Mouse (Mus musculus) gastrocnemius, postnatal 14 days (tissue): ENCODE measurements around the gene Crb1. TPM values are rescaled to one million over a fixed set of nuclear protein-coding genes. Genes with fewer than 3 reads are reported as not detected.
"Not testable (repeated sequence)": the region's sequence is repeated elsewhere in the genome, so short reads cannot be mapped to it uniquely, and the experiment has no call there.

Experiments
- DNase-seq: peaks from one replicate; pipeline ENCODE4 v3.0.0; 2021; ENCODE audit warnings: mixed read lengths
- intact Hi-C: fragments of 180-260 bp; cut with DNase I; formaldehyde crosslinking; loops from one replicate; pipeline ENCODE4 v1.15.1; 2025; ENCODE audit warnings: low total_unique reads
- total RNA-seq, 2 experiments: library from RNA; stranded (reverse); gene quantifications; 2 replicates each; pipeline ENCODE4 v1.2.3; 2021

Crb1 gene
- total RNA-seq, 2 experiments from 2014 or later: not detected

GRCm38 (mm10) chr1:139346030-139346601, 30.8 kb downstream of the Crb1 start:
- intact Hi-C loops: no loop called here
- DNase-seq: no peak

GRCm38 (mm10) chr1:139340178-139340859, 36.6 kb downstream of the Crb1 start:
- intact Hi-C loops: no loop called here
- DNase-seq: no peak

GRCm38 (mm10) chr1:139336997-139337396, 39.9 kb downstream of the Crb1 start:
- DNase-seq: no peak
- intact Hi-C loops: no loop called here

- DNase-seq: no peak
- intact Hi-C loops: no loop called here
Measured at GRCm38 (mm10) chr1:139328811-139329210, 48.1 kb downstream of the Crb1 start.

GRCm38 (mm10) chr1:139328286-139328685, 48.6 kb downstream of the Crb1 start:
- intact Hi-C loops: no loop called here
- no peak for DNase-seq

GRCm38 (mm10) chr1:139325378-139325777, 51.5 kb downstream of the Crb1 start:
- no peak for DNase-seq

GRCm38 (mm10) chr1:139319798-139320197, 57.1 kb downstream of the Crb1 start:
- intact Hi-C loops: no loop called here
- DNase-seq: no peak

More at GRCm38 (mm10) chr1:139325378-139325777, 51.5 kb downstream of the Crb1 start:
- intact Hi-C loops: no loop called here

- intact Hi-C loops: no loop called here
- DNase-seq: no peak
Measured at GRCm38 (mm10) chr1:139314297-139314874, 62.5 kb downstream of the Crb1 start.

- no peak for DNase-seq
- intact Hi-C loops: no loop called here
Measured at GRCm38 (mm10) chr1:139308915-139309314, 68.0 kb downstream of the Crb1 start.

- intact Hi-C loops, DNase-seq: not testable (repeated sequence)
Measured at GRCm38 (mm10) chr1:139302519-139302918, 74.4 kb downstream of the Crb1 start.

GRCm38 (mm10) chr1:139301830-139302229, 75.1 kb downstream of the Crb1 start:
- no peak for DNase-seq
- intact Hi-C loops: no loop called here

- no peak for DNase-seq
- intact Hi-C loops: no loop called here
Measured at GRCm38 (mm10) chr1:139292023-139292422, 84.9 kb downstream of the Crb1 start.

GRCm38 (mm10) chr1:139291593-139291992, 85.3 kb downstream of the Crb1 start:
- intact Hi-C loops: no loop called here
- DNase-seq: no peak

GRCm38 (mm10) chr1:139276619-139277320, 100.1 kb downstream of the Crb1 start:
- DNase-seq: no peak
- intact Hi-C loops: no loop called here

- no peak for DNase-seq
- intact Hi-C loops: loop anchor here (10.0 kb wide), 2 partner anchors 103 to 433 kb away; no protein-coding TSS in a partner anchor
Measured at GRCm38 (mm10) chr1:139267844-139268243, 109.1 kb downstream of the Crb1 start.

GRCm38 (mm10) chr1:139264245-139264644, 112.7 kb downstream of the Crb1 start:
- intact Hi-C loops: loop anchor here (10.0 kb wide), 2 partner anchors 99 to 429 kb away; no protein-coding TSS in a partner anchor

GRCm38 (mm10) chr1:139263158-139263557, 113.7 kb downstream of the Crb1 start:
- no peak for DNase-seq
- intact Hi-C loops: loop anchor here (10.0 kb wide), 2 partner anchors 98 to 428 kb away; no protein-coding TSS in a partner anchor

More at GRCm38 (mm10) chr1:139264245-139264644, 112.7 kb downstream of the Crb1 start:
- no peak for DNase-seq

GRCm38 (mm10) chr1:139255581-139255980, 121.3 kb downstream of the Crb1 start:
- no peak for DNase-seq
- intact Hi-C loops: no loop called here

- no peak for DNase-seq
- intact Hi-C loops: no loop called here
Measured at GRCm38 (mm10) chr1:139252041-139252440, 124.9 kb downstream of the Crb1 start.

GRCm38 (mm10) chr1:139249159-139249558, 127.7 kb downstream of the Crb1 start:
- intact Hi-C loops: no loop called here
- DNase-seq: no peak
